Mouse (Mus musculus) kidney, postnatal 0 days (tissue): Measurements from ENCODE around the gene Abca1. TPM values are rescaled to one million over a fixed set of nuclear protein-coding genes. Genes with fewer than 3 reads are reported as not detected.

ENCODE experiments used
- ATAC-seq: fragments of 200-750 bp; cut with Nextera tagmentation; replicated peaks from 2 replicates; pipeline ENCODE4 v1.8.0; 2017; ENCODE audit warnings: low read depth, moderate number of reproducible peaks, moderate TSS enrichment, moderate library complexity; ENCODE audit not compliant: low FRiP score
- DNase-seq: peaks from one replicate; pipeline ENCODE4 v3.0.0-alpha.2; 2016; ENCODE audit warnings: low spot score
- H3K27ac ChIP-seq: fragments of 300-500 bp; sonication (generic); 2 replicates; pipeline ENCODE4 v1.5.1; 2014; ENCODE audit warnings: mild to moderate bottlenecking
- H3K27me3 ChIP-seq: fragments of 300-500 bp; sonication (generic); 2 replicates; pipeline ENCODE4 v1.6.1; 2014; ENCODE audit warnings: low read length, mixed read lengths; ENCODE audit not compliant: insufficient read depth
- H3K36me3 ChIP-seq: fragments of 300-500 bp; sonication (generic); 2 replicates; pipeline ENCODE4 v1.6.1; 2014; ENCODE audit warnings: low read length, mixed read lengths; ENCODE audit not compliant: insufficient read depth
- H3K4me1 ChIP-seq: fragments of 300-500 bp; sonication (generic); replicated peaks from 2 replicates; pipeline ENCODE4 v1.6.1; 2014; ENCODE audit warnings: antibody characterized with exemption, low read length, mixed read lengths; ENCODE audit not compliant: insufficient read depth
- H3K4me2 ChIP-seq: fragments of 300-500 bp; sonication (generic); 2 replicates; pipeline ENCODE4 v1.6.1; 2014; ENCODE audit warnings: mild to moderate bottlenecking, low read length, moderate library complexity, mixed read lengths
- H3K4me3 ChIP-seq: fragments of 300-500 bp; sonication (generic); replicated peaks from 2 replicates; pipeline ENCODE4 v1.5.1; 2014; ENCODE audit warnings: low read depth, low read length
- H3K9ac ChIP-seq: fragments of 300-500 bp; sonication (generic); 2 replicates; pipeline ENCODE4 v1.6.1; 2014; ENCODE audit warnings: low read depth, low read length
- H3K9me3 ChIP-seq: fragments of 300-500 bp; sonication (generic); replicated peaks from 2 replicates; pipeline ENCODE4 v1.6.1; 2016; ENCODE audit warnings: low read length, inconsistent platforms, mixed read lengths
- CTCF ChIP-seq: IDR thresholded peaks from 2 replicates; pipeline ENCODE4 v1.5.1; 2016; ENCODE audit warnings: antibody characterized with exemption, low read depth, mild to moderate bottlenecking, moderate library complexity
- WGBS: fragments of 180-500 bp; shearing (Covaris S2); extraction: QIAGEN DNeasy Blood & Tissue Kit; methylation state at CpG from one replicate; pipeline ENCODE4 v1.1.7; 2014; 5-methylcytosine and 5-hydroxymethylcytosine counted together
- polyA plus RNA-seq: library from polyadenylated mRNA; unstranded; fragments of >200 nt; fragmentation: Nextera tagmentation; extraction: Ambion mirVana; gene quantifications from 2 replicates; pipeline ENCODE4 v1.2.1, GENCODE M21; 2015

Gene Abca1
- polyA plus RNA-seq, 1 experiment from 2014 or later: 4.7 TPM

- H3K4me2 ChIP-seq: no peak overlapping the region
- WGBS: 92% methylated on average over 3 of the region's 3 CpGs
- H3K36me3 ChIP-seq: peaks cover under 1% of the 10 kb centered on the region; the same call in 1 of the 2 replicates
- no peak overlapping the region for H3K4me3 ChIP-seq
- TF ChIP-seq CTCF: no peak
- peaks cover 5% of the 10 kb centered on the region for H3K4me1 ChIP-seq
- H3K9me3 ChIP-seq: no peaks in the 10 kb centered on the region
- DNase-seq: no peak
- H3K27ac ChIP-seq: no peak overlapping the region
- H3K27me3 ChIP-seq: no peaks in the 10 kb centered on the region
- no peak overlapping the region for H3K9ac ChIP-seq
- ATAC-seq: no peak
Measured at GRCm38 (mm10) chr4:53121084-53121483, 38.6 kb downstream of the Abca1 start.

- TF ChIP-seq CTCF: no peak
- Histone ChIP-seq H3K9me3 (no peaks in the 10 kb centered on the region), H3K4me3 (no peak overlapping the region), H3K9ac (no peak overlapping the region), H3K36me3 (no peaks in the 10 kb centered on the region), H3K4me1 (peaks cover 12% of the 10 kb centered on the region), H3K4me2 (no peak overlapping the region), H3K27me3 (no peaks in the 10 kb centered on the region), H3K27ac (no peak overlapping the region)
- no peak for ATAC-seq
- 73% methylated on average over 10 of the region's 10 CpGs for WGBS
- no peak for DNase-seq
Measured at GRCm38 (mm10) chr4:53120038-53120685, 39.5 kb downstream of the Abca1 start.

GRCm38 (mm10) chr4:53118643-53119042 lies 41.1 kb downstream of the Abca1 start:
- WGBS: 53% methylated on average over 4 of the region's 4 CpGs
- Histone ChIP-seq H3K36me3 (no peaks in the 10 kb centered on the region), H3K4me1 (peaks cover 12% of the 10 kb centered on the region), H3K27me3 (no peaks in the 10 kb centered on the region), H3K4me3 (no peak overlapping the region), H3K9ac (no peak overlapping the region), H3K4me2 (no peak overlapping the region), H3K9me3 (no peaks in the 10 kb centered on the region), H3K27ac (no peak overlapping the region)
- no peak for TF ChIP-seq CTCF
- ATAC-seq: no peak
- no peak for DNase-seq

- Histone ChIP-seq H3K4me2 (no peak overlapping the region), H3K27ac (no peak overlapping the region), H3K9me3 (no peaks in the 10 kb centered on the region), H3K4me3 (no peak overlapping the region), H3K27me3 (no peaks in the 10 kb centered on the region), H3K4me1 (peaks cover 12% of the 10 kb centered on the region), H3K36me3 (no peaks in the 10 kb centered on the region), H3K9ac (no peak overlapping the region)
- TF ChIP-seq CTCF: peak; percentile 69
- DNase-seq (peak; percentile 51), ATAC-seq (no peak)
Measured at GRCm38 (mm10) chr4:53117610-53118009, 42.1 kb downstream of the Abca1 start.

- H3K27ac ChIP-seq: 0 out of 2 replicates have a peak overlapping the region, but pooled peaks have one; percentile 22
- WGBS: 50% methylated on average over 5 of the region's 5 CpGs
- no peaks in the 10 kb centered on the region for H3K36me3 ChIP-seq
- H3K4me3 ChIP-seq: no peak overlapping the region
- no peaks in the 10 kb centered on the region for H3K27me3 ChIP-seq
- no peak overlapping the region for H3K9ac ChIP-seq
- DNase-seq: peak; percentile 35
- no peak overlapping the region for H3K4me2 ChIP-seq
- ATAC-seq: no peak
- peaks cover 12% of the 10 kb centered on the region for H3K4me1 ChIP-seq
- no peak for TF ChIP-seq CTCF
- no peaks in the 10 kb centered on the region for H3K9me3 ChIP-seq
Measured at GRCm38 (mm10) chr4:53117076-53117475, 42.6 kb downstream of the Abca1 start.

GRCm38 (mm10) chr4:53115866-53116265 lies 43.8 kb downstream of the Abca1 start:
- WGBS: 15% methylated on average over 2 of the region's 5 CpGs
- H3K4me2 ChIP-seq: no peak overlapping the region
- TF ChIP-seq CTCF: no peak
- H3K36me3 ChIP-seq: no peaks in the 10 kb centered on the region
- no peak overlapping the region for H3K9ac ChIP-seq
- ATAC-seq (peak; percentile 67; the same call in 1 of the 2 replicates), DNase-seq (peak; percentile 65)
- peaks cover 12% of the 10 kb centered on the region for H3K4me1 ChIP-seq
- H3K27me3 ChIP-seq: no peaks in the 10 kb centered on the region
- no peak overlapping the region for H3K4me3 ChIP-seq
- H3K9me3 ChIP-seq: no peaks in the 10 kb centered on the region
- no peak overlapping the region for H3K27ac ChIP-seq

- no peaks in the 10 kb centered on the region for H3K36me3 ChIP-seq
- H3K4me3 ChIP-seq: no peak overlapping the region
- no peak overlapping the region for H3K9ac ChIP-seq
- TF ChIP-seq CTCF: no peak
- ATAC-seq (peak; percentile 37; the same call in 1 of the 2 replicates), DNase-seq (peak; percentile 51)
- H3K4me1 ChIP-seq: peaks cover 12% of the 10 kb centered on the region
- 38% methylated on average over 4 of the region's 4 CpGs for WGBS
- H3K4me2 ChIP-seq: no peak overlapping the region
- H3K27ac ChIP-seq: no peak overlapping the region
- no peaks in the 10 kb centered on the region for H3K9me3 ChIP-seq
- no peaks in the 10 kb centered on the region for H3K27me3 ChIP-seq
Measured at GRCm38 (mm10) chr4:53115410-53115809, 44.3 kb downstream of the Abca1 start.
